Mouse (Mus musculus): Measurements from ENCODE around the gene Rbfox1. TPM values are rescaled to one million over a fixed set of nuclear protein-coding genes. Genes with fewer than 3 reads are reported as not detected.

Rbfox1 gene
- polyA plus RNA-seq, 1 experiment from 2014 or later: 125 TPM

DNA sequence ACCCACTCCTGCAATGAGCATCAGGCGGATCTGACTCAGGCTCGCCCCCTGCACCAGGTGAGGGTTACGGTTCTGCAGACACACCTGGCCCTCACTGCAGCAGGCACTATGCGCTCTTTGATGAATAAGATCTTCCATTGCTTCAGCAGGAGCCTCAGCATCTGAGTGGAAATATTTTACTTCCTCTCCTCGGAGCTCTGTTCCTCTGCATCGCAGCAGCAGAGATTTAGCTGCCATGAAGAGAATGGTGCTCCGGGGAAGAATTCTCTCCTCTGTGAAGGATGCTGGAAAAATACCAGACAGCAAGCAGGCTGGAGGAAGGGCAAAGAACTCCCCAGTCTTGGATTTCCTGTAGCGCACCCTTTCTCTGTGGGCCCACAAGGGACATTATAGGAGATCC is 833.9 kb downstream of the Rbfox1 start:
- Histone ChIP-seq H3K4me1 (ENCODE audit: control insufficient read depth, insufficient read depth, low read length) (no peaks in the 10 kb centered on the region), H3K27me3 (ENCODE audit: control insufficient read depth, insufficient read depth, low read length) (no peaks in the 10 kb centered on the region), H3K4me2 (ENCODE audit: low read length) (no peak overlapping the region), H3K9me3 (ENCODE audit: control insufficient read depth, low read length) (no peaks in the 10 kb centered on the region), H3K36me3 (ENCODE audit: control insufficient read depth, insufficient read depth, low read length) (no peaks in the 10 kb centered on the region), H3K9ac (replicated peaks; ENCODE audit: low read length) (no peak overlapping the region), H3K27ac (replicated peaks; ENCODE audit: low read depth, low read length) (no peak overlapping the region), H3K4me3 (replicated peaks; ENCODE audit: low read depth, low read length) (no peak overlapping the region)
- WGBS: 86% methylated on average over 8 of the region's 8 CpGs
- ATAC-seq (ENCODE audit: low FRiP score, low TSS enrichment) (no peak), DNase-seq (peak; percentile 9)

DNA sequence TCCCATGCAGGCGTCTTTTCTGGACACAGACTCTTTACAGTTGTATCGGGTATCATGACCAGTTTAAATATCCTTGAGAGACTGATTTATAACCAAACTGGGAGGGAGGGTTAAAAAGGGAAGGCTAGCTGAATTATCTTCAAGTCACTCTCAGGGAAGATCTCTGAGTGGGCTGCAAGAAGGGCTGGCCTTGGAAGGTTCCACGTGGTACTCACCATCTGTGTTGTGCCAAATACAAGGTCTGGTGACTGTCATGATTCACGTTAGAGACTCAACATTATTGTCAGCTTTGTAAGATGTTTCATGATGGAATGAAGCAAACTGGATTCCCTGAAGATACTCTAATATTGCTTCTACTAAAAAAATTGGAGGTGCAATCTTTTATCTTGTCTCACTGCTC is 847.5 kb downstream of the Rbfox1 start:
- Histone ChIP-seq H3K9ac (replicated peaks; ENCODE audit: low read length) (no peak overlapping the region), H3K9me3 (ENCODE audit: control insufficient read depth, low read length) (no peaks in the 10 kb centered on the region), H3K4me2 (ENCODE audit: low read length) (no peak overlapping the region), H3K27me3 (ENCODE audit: control insufficient read depth, insufficient read depth, low read length) (no peaks in the 10 kb centered on the region), H3K36me3 (ENCODE audit: control insufficient read depth, insufficient read depth, low read length) (no peaks in the 10 kb centered on the region), H3K27ac (replicated peaks; ENCODE audit: low read depth, low read length) (no peak overlapping the region), H3K4me3 (replicated peaks; ENCODE audit: low read depth, low read length) (no peak overlapping the region), H3K4me1 (ENCODE audit: control insufficient read depth, insufficient read depth, low read length) (no peaks in the 10 kb centered on the region)
- ATAC-seq (ENCODE audit: low FRiP score, low TSS enrichment) (no peak), DNase-seq (no peak)
- WGBS: 82% methylated on average over 4 of the region's 4 CpGs

DNA sequence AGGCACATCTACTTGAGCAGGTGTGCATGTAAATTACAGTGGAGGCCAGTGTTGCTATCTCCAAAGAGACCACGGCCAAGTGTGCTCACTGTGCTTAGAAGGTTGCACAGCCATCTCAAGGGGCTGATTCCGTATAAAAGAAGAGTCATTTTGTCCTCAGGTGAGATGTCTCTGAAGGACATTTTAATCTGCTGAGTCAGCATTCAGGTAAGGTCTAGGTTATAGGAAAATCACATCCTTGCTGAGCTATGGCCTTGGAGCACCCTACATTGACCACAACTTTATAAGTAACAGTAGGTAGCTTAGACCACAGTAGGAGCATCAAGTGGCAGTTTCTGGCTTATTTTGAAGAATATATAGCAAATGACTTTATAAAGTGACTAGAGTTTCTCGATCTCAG is 848.3 kb downstream of the Rbfox1 start:
- no peak for DNase-seq
- Histone ChIP-seq H3K4me2 (ENCODE audit: low read length) (no peak overlapping the region), H3K9me3 (ENCODE audit: control insufficient read depth, low read length) (no peaks in the 10 kb centered on the region), H3K27ac (replicated peaks; ENCODE audit: low read depth, low read length) (no peak overlapping the region), H3K4me1 (ENCODE audit: control insufficient read depth, insufficient read depth, low read length) (no peaks in the 10 kb centered on the region), H3K36me3 (ENCODE audit: control insufficient read depth, insufficient read depth, low read length) (no peaks in the 10 kb centered on the region), H3K9ac (replicated peaks; ENCODE audit: low read length) (no peak overlapping the region), H3K4me3 (replicated peaks; ENCODE audit: low read depth, low read length) (no peak overlapping the region), H3K27me3 (ENCODE audit: control insufficient read depth, insufficient read depth, low read length) (no peaks in the 10 kb centered on the region)
- 93% methylated on average over 3 of the region's 3 CpGs for WGBS
- ATAC-seq (ENCODE audit: low FRiP score, low TSS enrichment): no peak

DNA sequence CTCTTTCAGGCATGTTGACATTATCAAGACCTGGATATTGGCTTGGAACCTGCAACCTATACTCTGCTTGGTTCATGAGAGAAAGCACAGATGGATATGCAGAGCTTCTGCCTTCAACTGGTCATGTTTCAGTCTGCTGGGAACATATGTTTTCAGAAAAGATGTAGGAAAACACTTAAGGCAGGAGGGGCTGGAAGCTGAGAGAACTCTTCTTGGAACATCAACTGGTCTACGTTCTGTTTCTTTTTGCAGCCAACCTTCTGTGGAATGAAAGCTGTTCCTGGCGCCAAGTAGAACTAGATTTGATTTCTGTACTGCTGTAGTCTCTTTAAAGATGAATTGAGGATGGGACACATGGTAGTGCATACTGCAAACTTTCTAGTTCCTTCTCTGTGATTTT is 851.4 kb downstream of the Rbfox1 start:
- ATAC-seq (ENCODE audit: low FRiP score, low TSS enrichment) (no peak), DNase-seq (no peak)
- no peaks in the 10 kb centered on the region for H3K9me3 ChIP-seq (ENCODE audit: control insufficient read depth, low read length)
- H3K9ac ChIP-seq (replicated peaks; ENCODE audit: low read length): no peak overlapping the region
- H3K36me3 ChIP-seq (ENCODE audit: control insufficient read depth, insufficient read depth, low read length): no peaks in the 10 kb centered on the region
- H3K27ac ChIP-seq (replicated peaks; ENCODE audit: low read depth, low read length): no peak overlapping the region
- H3K4me2 ChIP-seq (ENCODE audit: low read length): no peak overlapping the region
- no peaks in the 10 kb centered on the region for H3K4me1 ChIP-seq (ENCODE audit: control insufficient read depth, insufficient read depth, low read length)
- no peaks in the 10 kb centered on the region for H3K27me3 ChIP-seq (ENCODE audit: control insufficient read depth, insufficient read depth, low read length)
- 98% methylated on average over 2 of the region's 2 CpGs for WGBS
- H3K4me3 ChIP-seq (replicated peaks; ENCODE audit: low read depth, low read length): no peak overlapping the region

DNA sequence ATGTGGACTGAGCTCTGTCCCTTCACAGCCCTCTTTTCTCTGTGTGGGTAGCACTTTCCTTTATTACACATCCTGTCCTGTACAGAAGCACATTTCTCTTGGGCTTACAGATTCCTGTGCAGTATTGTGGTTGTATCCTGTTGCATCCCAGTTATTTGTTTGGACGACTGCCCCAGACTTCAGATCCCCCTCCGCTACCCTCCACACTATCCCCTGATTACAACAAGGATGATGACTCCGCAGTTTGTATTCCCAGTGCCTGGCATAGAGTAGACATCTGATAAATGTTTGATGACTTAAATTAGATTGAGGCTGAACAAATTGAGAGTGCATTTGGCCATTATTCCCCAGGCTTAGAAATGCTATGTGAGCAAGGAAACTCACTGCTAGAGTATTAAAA is 851.8 kb downstream of the Rbfox1 start:
- Histone ChIP-seq H3K27me3 (ENCODE audit: control insufficient read depth, insufficient read depth, low read length) (no peaks in the 10 kb centered on the region), H3K36me3 (ENCODE audit: control insufficient read depth, insufficient read depth, low read length) (no peaks in the 10 kb centered on the region), H3K9ac (replicated peaks; ENCODE audit: low read length) (no peak overlapping the region), H3K27ac (replicated peaks; ENCODE audit: low read depth, low read length) (no peak overlapping the region), H3K4me3 (replicated peaks; ENCODE audit: low read depth, low read length) (no peak overlapping the region), H3K4me2 (ENCODE audit: low read length) (no peak overlapping the region), H3K9me3 (ENCODE audit: control insufficient read depth, low read length) (no peaks in the 10 kb centered on the region), H3K4me1 (ENCODE audit: control insufficient read depth, insufficient read depth, low read length) (no peaks in the 10 kb centered on the region)
- ATAC-seq (ENCODE audit: low FRiP score, low TSS enrichment) (no peak), DNase-seq (no peak)
- 78% methylated on average over 3 of the region's 3 CpGs for WGBS

DNA sequence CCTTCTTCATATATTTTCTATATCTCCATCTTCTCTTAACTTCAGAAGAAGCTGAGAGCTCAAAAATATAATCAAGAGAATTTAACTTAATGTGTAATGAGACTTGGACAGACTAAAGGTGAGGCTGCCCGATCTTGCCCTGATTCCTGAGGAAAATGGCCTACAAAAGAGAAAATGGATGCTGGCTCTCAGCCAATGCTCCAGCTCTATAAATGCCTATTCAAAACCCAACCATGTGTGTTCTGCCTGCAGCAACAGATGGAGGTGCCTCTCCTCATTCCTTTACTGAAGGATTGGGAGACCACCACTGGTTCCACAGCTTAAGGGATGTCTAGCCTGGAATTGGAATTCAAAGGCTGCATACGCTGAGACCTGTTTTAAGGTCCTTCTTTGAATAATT is 861.0 kb downstream of the Rbfox1 start:
- no peak overlapping the region for H3K9ac ChIP-seq (replicated peaks; ENCODE audit: low read length)
- no peaks in the 10 kb centered on the region for H3K27me3 ChIP-seq (ENCODE audit: control insufficient read depth, insufficient read depth, low read length)
- no peak for ATAC-seq (ENCODE audit: low FRiP score, low TSS enrichment)
- H3K9me3 ChIP-seq (ENCODE audit: control insufficient read depth, low read length): no peaks in the 10 kb centered on the region
- H3K36me3 ChIP-seq (ENCODE audit: control insufficient read depth, insufficient read depth, low read length): no peaks in the 10 kb centered on the region
- no peak overlapping the region for H3K4me2 ChIP-seq (ENCODE audit: low read length)
- DNase-seq: peak; percentile 23
- no peak overlapping the region for H3K27ac ChIP-seq (replicated peaks; ENCODE audit: low read depth, low read length)
- H3K4me3 ChIP-seq (replicated peaks; ENCODE audit: low read depth, low read length): no peak overlapping the region
- no peaks in the 10 kb centered on the region for H3K4me1 ChIP-seq (ENCODE audit: control insufficient read depth, insufficient read depth, low read length)
- 83% methylated on average over 2 of the region's 2 CpGs for WGBS

DNA sequence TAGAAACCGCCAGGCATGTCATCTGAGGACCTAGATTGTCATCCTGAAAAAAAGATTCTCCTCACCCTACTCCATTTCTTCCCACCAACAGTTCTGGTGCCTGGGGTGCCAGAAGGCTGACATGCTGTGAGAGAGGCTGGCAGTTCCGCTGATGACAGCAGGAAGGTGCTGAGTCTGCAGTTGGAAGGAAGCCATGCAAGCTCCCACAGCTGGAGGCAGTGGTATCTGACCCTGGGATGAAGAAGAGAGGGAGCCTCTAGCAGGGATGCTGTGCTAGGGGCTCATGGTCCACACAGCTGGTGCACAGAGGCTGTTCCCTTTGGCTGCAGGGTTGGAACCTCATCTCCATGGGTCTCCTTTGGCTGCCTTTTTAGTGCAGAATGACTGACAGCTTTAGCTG is 865.3 kb downstream of the Rbfox1 start:
- H3K4me3 ChIP-seq (replicated peaks; ENCODE audit: low read depth, low read length): no peak overlapping the region
- no peak overlapping the region for H3K4me2 ChIP-seq (ENCODE audit: low read length)
- no peak overlapping the region for H3K9ac ChIP-seq (replicated peaks; ENCODE audit: low read length)
- no peaks in the 10 kb centered on the region for H3K9me3 ChIP-seq (ENCODE audit: control insufficient read depth, low read length)
- DNase-seq: no peak
- H3K27me3 ChIP-seq (ENCODE audit: control insufficient read depth, insufficient read depth, low read length): no peaks in the 10 kb centered on the region
- no peaks in the 10 kb centered on the region for H3K4me1 ChIP-seq (ENCODE audit: control insufficient read depth, insufficient read depth, low read length)
- 59% methylated on average over 2 of the region's 2 CpGs for WGBS
- no peaks in the 10 kb centered on the region for H3K36me3 ChIP-seq (ENCODE audit: control insufficient read depth, insufficient read depth, low read length)
- no peak overlapping the region for H3K27ac ChIP-seq (replicated peaks; ENCODE audit: low read depth, low read length)
- ATAC-seq (ENCODE audit: low FRiP score, low TSS enrichment): no peak

DNA sequence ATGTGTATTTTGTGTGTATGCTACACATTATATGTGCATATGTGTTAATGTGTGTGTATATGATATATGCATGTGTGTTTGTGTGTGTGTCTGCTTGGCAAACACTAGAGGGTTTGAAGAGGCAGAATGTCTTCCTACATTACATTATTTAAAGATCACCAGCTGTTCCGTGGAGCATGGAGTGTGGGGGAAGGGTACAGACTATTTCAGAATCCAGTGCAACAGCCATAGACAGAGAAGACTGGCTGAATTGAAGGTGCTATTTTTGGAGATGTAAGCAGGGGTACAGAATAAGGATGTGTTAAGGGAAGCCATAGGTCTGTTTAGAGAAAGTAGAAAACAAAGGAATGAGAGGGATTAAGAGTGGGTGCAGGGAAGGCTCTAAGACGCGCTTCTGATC is 869.7 kb downstream of the Rbfox1 start:
- peak; percentile 31 for DNase-seq
- H3K27me3 ChIP-seq (ENCODE audit: control insufficient read depth, insufficient read depth, low read length): no peaks in the 10 kb centered on the region
- ATAC-seq (ENCODE audit: low FRiP score, low TSS enrichment): no peak
- no peaks in the 10 kb centered on the region for H3K4me1 ChIP-seq (ENCODE audit: control insufficient read depth, insufficient read depth, low read length)
- H3K4me3 ChIP-seq (replicated peaks; ENCODE audit: low read depth, low read length): no peak overlapping the region
- peak overlapping the region; percentile 52; the same call in 1 of the 2 replicates for H3K27ac ChIP-seq (replicated peaks; ENCODE audit: low read depth, low read length)
- no peak overlapping the region for H3K4me2 ChIP-seq (ENCODE audit: low read length)
- H3K9ac ChIP-seq (replicated peaks; ENCODE audit: low read length): no peak overlapping the region
- WGBS: 51% methylated on average over 3 of the region's 3 CpGs
- no peaks in the 10 kb centered on the region for H3K9me3 ChIP-seq (ENCODE audit: control insufficient read depth, low read length)
- no peaks in the 10 kb centered on the region for H3K36me3 ChIP-seq (ENCODE audit: control insufficient read depth, insufficient read depth, low read length)

DNA sequence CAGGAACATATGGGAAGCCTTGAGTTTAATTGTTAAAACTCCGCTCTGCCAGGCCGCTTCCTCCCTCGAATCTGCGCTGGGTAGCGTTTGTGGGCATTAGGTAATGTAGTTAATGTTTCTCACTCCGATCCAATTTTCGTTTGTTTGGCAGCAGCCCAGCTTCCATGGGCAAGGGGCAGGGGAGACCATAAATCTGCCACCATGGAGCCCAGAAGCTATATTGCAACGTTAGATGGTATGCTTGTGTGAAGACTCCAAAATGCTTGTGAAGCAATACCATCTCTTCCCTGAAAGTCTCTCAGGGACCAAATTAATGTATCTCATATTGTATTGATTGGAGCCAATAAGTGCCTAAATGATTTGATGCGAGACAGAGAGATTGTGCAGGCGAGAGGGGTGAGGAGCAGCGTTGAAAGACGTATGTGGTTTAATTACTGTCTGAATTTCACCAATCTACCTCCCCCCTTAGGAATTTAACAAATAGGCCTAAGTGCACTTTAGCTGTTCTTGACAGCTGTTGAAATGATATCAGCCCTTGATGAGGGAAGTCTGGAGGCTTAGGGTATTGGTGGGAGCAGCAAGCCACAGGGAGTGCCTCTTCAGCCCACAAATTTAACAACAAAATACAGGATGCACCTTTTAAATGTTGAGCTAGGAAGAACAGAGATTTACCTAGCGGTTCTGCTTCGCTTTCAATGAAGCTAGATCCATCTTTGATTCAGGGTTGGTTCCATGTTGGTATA is 884.5 kb downstream of the Rbfox1 start:
- ATAC-seq (ENCODE audit: low FRiP score, low TSS enrichment): no peak

More for the DNA sequence above, 884.5 kb downstream of the Rbfox1 start:
- Histone ChIP-seq H3K4me3 (replicated peaks; ENCODE audit: low read depth, low read length) (no peak overlapping the region), H3K9ac (replicated peaks; ENCODE audit: low read length) (no peak overlapping the region), H3K4me2 (ENCODE audit: low read length) (no peak overlapping the region), H3K4me1 (ENCODE audit: control insufficient read depth, insufficient read depth, low read length) (no peaks in the 10 kb centered on the region), H3K9me3 (ENCODE audit: control insufficient read depth, low read length) (no peaks in the 10 kb centered on the region), H3K36me3 (ENCODE audit: control insufficient read depth, insufficient read depth, low read length) (no peaks in the 10 kb centered on the region), H3K27me3 (ENCODE audit: control insufficient read depth, insufficient read depth, low read length) (no peaks in the 10 kb centered on the region), H3K27ac (replicated peaks; ENCODE audit: low read depth, low read length) (no peak overlapping the region)
- no peak for DNase-seq
- WGBS: 90% methylated on average over 14 of the region's 14 CpGs

Measured in midbrain, embryonic 14.5 days (tissue).